Mouse (Mus musculus): ENCODE results near the gene Serinc5.

- TF ChIP-seq CTCF (IDR thresholded peaks at IDR 0.05; ENCODE audit: low read depth) (no peak), EP300 (IDR thresholded peaks at IDR 0.05; ENCODE audit: low read depth) (no peak)
Measured at GRCm38 (mm10) chr13:92649111-92649510, 38.2 kb downstream of the Serinc5 start.

All from liver, postnatal 0 days (tissue).